Mouse (Mus musculus): ENCODE results near the gene Wwc1. TPM values are rescaled to one million over a fixed set of nuclear protein-coding genes. Genes with fewer than 3 reads are reported as not detected.
A peak's percentile ranks its signal among the peaks of the same experiment; 100 is the strongest.

The Wwc1 gene
- total RNA-seq, 2 experiments from 2014 or later = not detected

DNA sequence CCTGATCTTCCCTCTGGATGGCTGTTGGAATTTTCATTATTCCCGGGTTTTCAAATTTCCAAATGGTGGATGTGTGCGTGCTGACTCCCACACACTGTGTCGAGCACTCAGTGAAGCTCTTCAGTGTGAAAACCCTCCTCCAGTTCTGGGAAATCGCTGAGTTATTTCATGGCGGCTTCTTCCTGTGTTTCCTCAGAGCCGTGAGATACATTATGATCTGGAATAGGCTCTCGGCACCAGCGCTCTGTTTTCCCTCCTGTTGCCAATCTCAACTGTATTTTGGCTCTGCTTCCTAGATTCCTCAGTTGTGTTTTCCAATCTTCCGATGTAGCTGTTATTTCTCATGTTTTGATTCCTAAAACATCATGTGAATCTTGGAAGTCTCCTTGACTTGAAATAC, 77.2 kb downstream of the Wwc1 start:
- ATAC-seq (replicated peaks; ENCODE audit: low FRiP score, low TSS enrichment, poor library complexity, severe bottlenecking) = no peak

DNA sequence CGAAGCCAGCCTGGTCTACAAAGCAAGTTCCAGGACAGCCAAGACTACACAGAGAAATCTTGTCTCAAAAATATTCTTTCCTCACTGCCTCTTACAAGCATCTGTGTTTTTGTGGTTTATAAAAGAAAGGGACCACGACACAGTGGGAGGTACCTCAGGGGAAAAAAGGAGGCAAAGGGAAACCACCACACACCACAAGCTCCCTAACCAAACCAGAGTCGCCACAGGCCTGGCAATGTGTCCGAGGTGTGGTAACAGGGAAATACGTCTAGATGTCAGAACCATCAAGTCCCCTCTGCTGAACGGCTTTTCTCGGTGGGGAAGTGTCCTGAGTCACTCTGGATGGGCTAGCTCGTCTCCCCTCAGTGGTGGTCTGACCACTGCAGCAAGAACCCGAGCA, 80.4 kb downstream of the Wwc1 start:
- no peak for ATAC-seq (replicated peaks; ENCODE audit: low FRiP score, low TSS enrichment, poor library complexity, severe bottlenecking)

DNA sequence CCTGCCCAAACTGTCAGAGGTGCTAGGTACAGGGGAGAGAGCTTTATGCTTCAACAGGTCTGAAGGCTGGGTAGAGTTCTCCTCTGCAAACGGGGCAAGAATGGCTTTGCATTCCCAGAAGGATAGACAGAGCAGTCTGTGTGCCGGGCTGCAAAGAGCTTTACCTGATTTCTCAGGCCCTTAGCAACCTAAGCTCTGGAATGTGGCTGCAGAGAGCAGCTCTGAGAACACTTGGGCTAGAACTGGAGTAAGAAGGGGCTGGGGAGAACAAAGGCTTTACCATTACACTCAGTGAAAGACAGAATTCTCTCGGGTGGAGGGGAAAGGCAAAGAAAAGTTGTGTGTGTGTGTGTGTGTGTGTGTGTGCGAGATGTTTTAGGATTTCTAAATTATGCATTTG, 86.9 kb downstream of the Wwc1 start:
- no peak for ATAC-seq (replicated peaks; ENCODE audit: low FRiP score, low TSS enrichment, poor library complexity, severe bottlenecking)

DNA sequence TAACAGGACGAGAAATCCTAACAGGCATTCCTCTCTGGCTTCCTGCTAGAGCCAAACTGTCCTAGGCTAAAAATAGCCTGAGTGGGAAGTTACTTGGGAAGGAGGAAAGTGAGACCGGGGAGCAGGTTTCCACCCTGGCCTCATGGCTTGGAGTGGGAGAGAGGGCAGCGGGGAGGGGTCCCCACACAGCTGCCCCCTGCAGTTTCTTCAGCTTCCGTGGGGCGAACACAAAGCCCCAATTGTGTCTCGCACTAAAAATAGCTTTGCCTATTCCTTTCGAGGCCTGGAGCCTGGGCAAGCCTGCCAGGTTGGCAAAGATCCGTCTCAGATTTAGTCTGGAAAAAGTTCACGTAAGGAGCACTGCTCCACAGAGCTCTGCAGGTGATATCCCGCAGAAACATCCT, 87.3 kb downstream of the Wwc1 start:
- no peak for ATAC-seq (replicated peaks; ENCODE audit: low FRiP score, low TSS enrichment, poor library complexity, severe bottlenecking)

DNA sequence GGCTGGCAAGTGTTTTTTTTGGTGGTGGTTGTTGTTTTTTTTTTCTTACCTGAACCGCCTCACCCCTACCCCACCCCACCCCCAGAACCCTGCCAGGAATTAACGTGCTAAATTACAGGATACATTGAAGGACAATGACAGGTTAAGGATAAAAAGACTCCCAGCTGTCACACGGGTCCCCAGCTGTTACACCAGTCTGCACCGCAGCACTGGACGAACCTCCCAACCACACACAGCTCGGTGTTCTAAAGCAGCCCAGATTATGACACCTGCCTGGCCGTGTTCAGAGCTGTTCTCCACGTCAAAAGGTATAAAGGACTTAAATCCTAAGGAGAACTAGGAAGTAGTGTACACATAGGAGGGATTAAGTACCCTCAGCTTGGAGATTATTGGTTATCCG, 88.0 kb downstream of the Wwc1 start:
- ATAC-seq (replicated peaks; ENCODE audit: low FRiP score, low TSS enrichment, poor library complexity, severe bottlenecking) = no peak

DNA sequence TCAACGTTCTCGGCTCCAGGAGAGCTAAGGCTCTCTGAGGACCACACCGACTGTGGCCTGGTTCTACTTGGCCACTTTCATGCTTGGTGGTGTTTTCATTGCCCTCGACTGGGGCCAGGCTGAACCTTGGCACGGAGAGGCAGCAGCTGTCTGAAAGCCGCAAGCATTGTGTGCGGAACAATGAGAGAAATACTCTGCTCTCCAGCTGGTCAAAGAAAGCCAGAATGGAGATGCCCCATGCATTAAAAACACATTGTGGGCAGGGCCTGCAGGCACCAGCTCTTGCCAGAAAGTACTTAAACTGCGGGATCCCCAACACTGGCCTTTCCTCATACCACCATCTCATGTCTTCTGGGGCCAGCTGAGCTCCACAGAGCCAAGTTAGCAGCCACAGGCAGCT, 91.5 kb downstream of the Wwc1 start:
- ATAC-seq (replicated peaks; ENCODE audit: low FRiP score, low TSS enrichment, poor library complexity, severe bottlenecking) = no peak

DNA sequence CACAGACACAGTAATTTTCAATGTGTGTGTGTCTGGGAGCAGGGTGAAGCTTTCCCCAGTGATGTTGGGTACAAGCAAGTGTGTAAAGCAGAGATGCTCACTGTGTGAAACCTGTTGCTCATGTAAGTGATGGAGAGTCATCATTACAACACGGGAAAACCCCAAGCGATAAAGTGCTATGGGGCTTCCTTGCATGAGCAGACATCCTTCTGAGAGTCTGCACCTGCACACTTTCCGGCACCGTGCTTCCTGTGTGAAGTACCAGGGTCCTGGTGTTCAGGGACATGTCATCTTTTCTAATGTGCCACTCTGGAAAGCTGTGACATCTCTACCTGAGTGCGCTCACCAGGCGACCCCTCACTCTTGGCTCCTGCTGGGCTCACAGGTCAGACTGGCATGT, 97.5 kb downstream of the Wwc1 start:
- ATAC-seq (replicated peaks; ENCODE audit: low FRiP score, low TSS enrichment, poor library complexity, severe bottlenecking) = no peak

DNA sequence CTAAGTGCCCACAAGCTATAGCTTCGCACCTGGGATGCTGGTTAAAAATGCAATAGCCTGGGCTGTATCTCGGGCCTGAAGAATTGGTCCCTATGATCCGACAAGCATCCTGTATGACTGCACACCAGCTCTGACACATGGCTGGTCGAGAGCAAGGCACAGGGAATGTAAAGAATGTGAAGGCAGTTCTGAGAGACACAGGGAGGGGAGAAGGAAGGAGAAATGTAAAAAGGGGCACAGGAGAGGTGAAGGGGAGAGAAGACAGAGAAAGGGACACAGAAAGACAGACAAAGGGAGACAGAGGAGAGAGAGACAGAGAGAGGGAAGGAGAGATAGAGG, 101.8 kb downstream of the Wwc1 start:
- no peak for ATAC-seq (replicated peaks; ENCODE audit: low FRiP score, low TSS enrichment, poor library complexity, severe bottlenecking)

DNA sequence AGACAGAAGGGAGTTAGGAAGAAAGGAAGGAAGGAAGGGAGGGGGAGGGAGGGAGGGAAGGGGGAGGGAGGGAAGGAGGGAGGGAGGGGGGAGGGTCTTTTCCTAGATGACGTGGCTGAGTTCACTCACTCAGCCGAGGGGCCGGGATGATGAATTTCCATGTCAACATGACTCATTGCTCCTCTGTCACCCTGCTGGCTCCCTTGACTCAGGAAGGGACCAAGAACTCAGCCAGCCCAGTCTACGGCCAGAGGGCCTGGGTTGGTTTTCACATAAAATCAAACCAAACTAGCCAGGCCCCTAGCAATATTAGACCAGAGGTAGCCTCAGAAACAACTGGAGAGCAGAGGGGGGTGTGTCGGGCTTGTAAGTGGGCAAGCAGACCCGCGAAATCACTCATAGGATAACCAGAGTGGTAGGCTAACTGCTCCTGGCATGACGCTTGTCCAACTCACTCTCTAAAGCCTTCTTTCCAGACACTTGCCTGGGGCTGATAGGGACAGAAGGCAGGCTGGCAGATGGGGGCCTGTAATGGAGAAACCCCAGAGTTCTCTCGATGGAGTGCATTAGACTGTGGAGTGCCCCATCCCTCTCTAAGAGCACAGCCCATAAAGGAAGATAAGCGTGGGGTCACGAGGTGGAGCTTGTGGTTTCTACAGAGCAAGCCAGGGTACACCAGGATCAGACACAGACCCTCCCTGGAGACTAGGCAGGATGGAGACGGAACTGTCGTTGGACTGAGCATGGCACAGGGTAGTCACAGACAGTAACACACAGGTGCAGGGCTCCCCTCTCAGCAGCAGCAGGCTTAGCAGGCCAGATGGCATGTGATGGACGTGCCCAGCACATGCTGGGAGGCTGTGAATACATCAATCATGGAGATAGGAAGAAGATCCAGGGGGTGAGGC, 102.4 kb downstream of the Wwc1 start:
- ATAC-seq (replicated peaks; ENCODE audit: low FRiP score, low TSS enrichment, poor library complexity, severe bottlenecking) = no peak

DNA sequence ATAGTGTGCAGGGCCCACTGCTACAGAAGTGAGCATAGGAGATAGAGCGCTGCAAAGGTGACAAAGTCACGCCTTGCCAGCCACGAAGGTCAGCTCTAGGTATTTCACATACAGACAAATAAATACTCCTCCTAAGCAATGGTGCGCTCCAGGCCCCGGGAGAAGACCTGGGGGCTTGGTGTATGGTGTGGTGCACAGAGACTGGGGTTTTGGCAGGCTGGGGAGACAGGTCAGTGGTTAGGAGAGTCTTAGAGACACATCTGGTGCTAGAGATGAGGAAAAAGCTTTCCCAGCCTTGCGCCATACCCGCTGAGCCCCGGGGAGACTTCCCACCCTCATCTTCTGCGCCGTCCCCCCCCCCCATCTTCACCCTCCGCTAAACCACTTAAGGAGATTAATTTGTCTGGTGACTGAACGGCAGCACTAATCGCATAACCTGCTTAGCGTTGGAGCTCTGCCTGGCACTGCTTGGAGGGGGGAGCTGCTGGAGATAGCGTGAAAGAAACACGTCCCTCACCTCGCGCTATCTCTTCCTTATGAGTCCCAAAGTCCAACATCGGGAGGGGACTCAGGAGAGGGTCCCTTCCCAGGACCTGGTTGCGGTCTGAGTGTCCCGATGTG, 106.6 kb downstream of the Wwc1 start:
- no peak for ATAC-seq (replicated peaks; ENCODE audit: low FRiP score, low TSS enrichment, poor library complexity, severe bottlenecking)

DNA sequence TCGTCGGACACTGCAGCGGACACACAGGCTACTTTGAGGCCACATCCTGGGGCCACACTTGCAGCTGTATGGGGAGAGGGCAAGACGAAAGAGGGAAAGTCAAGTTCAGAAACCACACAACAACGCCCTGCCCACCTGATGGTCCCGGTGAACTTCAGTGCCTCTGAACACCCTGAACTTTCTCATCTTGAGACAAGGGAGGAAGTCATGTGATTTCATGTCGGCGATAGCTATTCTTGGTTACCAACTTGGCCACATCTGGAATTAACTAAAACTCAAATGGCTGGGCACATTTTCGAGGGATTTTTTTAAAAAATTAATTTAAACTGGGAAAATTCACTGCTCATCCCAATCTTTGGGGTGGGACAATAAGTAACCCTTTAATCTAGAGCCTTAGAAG, 109.4 kb downstream of the Wwc1 start:
- ATAC-seq (replicated peaks; ENCODE audit: low FRiP score, low TSS enrichment, poor library complexity, severe bottlenecking) = no peak

DNA sequence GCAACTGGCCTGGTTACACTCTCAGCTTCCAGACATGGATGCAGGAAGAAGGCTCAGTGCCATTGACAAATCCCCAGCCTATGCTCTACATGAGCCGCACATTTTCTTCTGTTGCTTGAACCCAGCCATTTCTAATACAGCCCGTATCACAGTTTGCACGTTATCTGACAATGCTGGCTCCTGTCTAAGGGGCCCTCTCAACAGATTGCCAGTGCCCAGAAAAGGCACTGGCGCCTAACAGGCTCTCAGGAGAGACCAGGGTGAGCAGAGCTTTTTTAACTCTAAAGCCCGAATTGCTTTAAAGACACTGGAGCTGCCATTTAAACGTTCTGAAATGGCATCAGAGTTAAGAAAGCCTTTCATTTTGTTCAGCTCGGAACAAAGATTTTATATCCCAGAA, 114.2 kb downstream of the Wwc1 start:
- no peak for ATAC-seq (replicated peaks; ENCODE audit: low FRiP score, low TSS enrichment, poor library complexity, severe bottlenecking)

DNA sequence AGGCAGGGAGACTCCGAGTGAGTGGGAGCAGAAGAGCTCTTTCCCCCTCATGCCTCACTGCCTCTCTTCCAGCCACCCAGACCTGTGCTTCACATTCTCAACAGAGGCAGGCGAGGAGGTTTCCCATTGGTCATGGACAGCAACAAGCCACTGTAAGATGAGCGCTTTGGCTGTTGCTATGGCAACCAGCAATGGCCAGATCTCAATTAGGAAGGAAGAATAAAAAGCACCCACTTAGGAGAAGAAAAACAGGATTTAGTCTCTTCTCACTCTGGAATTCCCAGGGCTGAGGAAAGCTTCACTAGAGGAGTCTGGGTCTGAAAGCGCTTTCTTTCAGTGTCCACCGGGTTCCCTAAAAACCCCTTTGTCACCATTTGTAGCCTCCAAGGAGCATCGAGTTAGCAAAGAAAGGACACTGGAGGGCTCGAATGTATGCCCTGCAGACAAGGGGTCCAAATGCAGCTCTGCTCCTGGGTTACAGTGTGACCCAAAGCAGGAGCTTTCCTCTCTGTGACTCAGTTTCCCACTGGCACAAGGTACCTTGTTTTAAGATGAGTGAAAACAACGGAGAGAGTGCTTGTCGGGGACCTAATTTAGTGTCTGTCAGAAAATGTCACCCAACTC, 115.2 kb downstream of the Wwc1 start:
- no peak for ATAC-seq (replicated peaks; ENCODE audit: low FRiP score, low TSS enrichment, poor library complexity, severe bottlenecking)

DNA sequence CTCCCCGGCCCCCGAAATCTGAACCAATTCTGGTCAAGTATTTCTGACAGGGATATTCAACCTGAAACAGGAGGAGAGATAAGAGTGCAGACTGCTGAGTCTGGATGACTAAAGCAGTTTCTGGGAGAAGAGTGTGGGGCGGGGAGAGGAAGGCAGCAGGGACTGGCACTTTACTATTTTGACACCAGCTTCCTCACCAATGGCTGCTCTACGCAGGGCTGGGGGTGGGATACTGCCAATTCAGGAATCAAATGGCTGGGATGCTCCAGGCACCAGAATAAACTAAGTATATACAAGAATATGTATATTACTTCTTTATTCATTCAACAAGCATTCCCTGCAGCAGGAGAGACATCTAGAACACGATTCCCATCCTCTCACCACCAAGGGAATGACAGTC, 116.7 kb downstream of the Wwc1 start:
- ATAC-seq (replicated peaks; ENCODE audit: low FRiP score, low TSS enrichment, poor library complexity, severe bottlenecking) = no peak

DNA sequence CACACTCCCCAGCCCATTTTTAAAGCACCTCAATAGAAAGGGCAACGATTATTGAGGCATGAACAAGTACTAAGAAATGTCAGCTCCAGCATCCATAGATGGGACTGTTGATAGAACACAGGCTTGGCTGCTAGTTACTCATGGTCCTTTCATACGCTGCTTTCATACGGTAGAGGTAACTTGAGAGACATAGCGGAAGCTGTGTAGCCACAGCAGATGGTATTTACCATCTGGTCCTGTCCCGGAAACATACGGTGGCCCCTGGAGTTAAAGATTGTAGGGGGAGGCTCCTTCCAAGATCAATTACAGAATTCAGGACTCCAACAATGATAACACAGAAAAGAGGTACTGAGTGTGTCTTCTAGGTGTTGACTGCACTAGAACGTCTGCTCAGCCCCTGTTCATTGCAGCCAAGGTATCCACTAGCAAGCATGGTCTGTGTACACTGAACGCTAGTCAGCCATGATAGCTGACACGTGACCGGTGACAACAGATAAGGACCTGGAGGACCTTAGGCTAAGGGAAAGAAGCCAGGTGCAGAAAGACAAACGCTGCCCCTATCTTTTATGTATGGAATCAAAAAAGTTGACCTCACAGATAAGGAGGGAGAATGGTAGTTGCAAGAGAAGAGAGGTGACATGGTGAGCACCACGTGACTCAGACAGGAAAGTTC, 122.8 kb downstream of the Wwc1 start:
- ATAC-seq (replicated peaks; ENCODE audit: low FRiP score, low TSS enrichment, poor library complexity, severe bottlenecking) = no peak

DNA sequence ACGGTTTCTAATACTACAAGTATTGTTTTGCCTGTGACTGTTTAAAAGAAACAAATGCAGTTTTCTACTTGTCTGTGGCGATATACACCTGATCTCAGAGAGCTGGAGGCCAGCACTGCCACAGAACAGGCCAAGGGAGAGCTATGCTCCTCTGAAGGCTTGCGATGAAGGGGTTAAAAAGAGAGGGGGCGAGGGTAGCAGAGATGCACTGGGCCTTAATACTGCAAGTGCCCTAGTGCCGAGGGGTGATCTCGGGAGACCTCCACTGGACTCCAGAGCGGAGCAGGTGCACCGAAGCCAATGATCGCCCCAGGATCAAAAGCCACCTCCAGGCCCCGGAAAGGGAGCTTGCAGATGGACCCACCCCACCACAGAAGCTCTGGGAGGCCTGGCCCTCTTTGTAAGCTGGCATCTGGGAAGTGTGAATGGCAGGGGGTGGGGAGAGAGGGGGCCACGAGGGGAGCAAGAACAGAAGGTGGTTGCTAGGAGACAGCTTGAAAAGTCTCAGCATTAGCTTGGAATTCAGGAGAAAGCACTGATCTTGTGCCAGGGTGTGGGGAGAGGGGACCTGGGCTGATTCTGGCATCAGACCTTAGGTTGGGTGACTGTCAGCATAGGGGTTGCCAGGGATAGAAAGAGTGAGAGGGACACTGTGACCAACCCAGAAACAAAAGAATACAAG, 123.8 kb downstream of the Wwc1 start:
- no peak for ATAC-seq (replicated peaks; ENCODE audit: low FRiP score, low TSS enrichment, poor library complexity, severe bottlenecking)

DNA sequence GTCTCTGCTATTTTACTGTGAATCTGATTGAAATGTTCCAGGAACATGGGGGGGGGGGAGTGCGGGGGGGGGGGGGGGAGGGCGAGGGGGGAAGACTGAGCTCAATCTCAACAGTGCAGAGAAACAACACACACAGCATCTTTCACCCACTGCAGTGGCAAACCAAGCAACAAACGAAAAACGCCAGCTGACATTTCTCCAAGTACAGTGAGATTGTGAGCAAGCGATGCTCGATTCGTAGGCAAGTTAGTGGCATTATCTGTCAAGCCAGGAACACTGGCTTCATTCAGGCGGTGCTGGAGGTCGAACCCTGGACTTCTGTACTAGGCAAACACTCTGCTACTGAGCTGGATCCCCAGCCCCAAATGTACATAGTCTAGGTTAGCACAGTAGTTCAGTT, 124.8 kb downstream of the Wwc1 start:
- no peak for ATAC-seq (replicated peaks; ENCODE audit: low FRiP score, low TSS enrichment, poor library complexity, severe bottlenecking)

DNA sequence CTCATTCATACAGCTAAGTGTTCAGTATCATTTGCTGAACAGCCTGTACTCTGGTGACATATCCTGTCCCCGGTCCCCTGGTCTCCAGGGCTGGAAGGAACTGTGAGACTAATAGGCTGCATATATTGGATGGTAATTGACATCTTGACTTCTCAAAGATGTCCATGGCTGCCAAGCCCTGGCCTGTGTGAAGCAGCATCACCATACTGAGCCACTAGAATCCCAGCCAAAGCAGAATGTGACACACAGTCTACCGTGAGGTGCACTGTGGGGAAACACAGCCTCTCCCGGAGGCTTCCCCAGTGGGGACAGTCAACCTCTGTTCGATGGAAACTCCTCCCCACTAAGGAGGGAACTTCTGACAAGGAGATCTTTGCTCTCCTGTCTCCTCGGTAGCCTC, 125.4 kb downstream of the Wwc1 start:
- no peak for ATAC-seq (replicated peaks; ENCODE audit: low FRiP score, low TSS enrichment, poor library complexity, severe bottlenecking)

DNA sequence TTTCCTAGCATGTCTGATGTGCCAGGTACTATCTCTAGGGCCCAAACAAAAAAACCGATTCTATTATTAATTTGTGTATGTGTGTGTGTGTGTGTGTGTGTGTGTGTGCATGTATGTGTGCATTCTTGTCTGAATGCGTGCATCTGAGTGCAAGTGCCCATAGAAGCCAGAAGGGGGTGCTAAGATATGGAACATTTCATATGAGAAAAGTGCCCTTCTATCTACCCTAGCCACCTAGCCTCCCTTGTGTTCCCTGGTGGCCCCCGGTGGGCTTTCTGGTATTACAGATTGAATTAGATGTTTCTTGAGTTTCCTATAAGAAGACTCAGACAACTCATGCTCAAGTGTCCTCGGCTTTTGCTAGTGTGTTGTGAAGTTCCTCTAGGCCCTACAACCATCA, 126.7 kb downstream of the Wwc1 start:
- no peak for ATAC-seq (replicated peaks; ENCODE audit: low FRiP score, low TSS enrichment, poor library complexity, severe bottlenecking)

DNA sequence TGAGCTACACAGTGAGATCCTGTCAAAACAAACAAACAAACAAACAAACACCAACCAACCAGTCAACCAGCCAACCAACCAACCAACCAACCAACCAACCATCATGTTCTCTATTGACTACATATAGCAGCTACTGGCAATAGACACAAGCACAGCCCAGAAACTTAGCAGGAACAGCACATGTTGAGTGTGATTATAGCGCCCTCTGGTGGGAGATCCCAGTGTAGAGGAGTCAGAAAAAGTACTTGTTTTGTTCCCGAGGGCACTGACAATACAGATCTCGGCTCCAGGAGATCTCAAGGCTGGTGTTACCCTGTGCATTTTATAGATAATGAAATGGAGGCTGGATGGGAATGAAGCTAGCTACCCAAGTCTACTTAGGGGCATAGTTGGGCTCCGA, 127.6 kb downstream of the Wwc1 start:
- ATAC-seq (replicated peaks; ENCODE audit: low FRiP score, low TSS enrichment, poor library complexity, severe bottlenecking) = peak; percentile 63; the same call in 1 of the 2 replicates
